Mouse (Mus musculus) brain, embryonic 18.5 days (tissue): Measurements from ENCODE around the gene Arel1.

ENCODE experiments used
- DNase-seq: peaks from one replicate; pipeline ENCODE4 v3.0.0-alpha.2; 2012; ENCODE audit warnings: low read depth, low spot score

The Arel1 gene

DNA sequence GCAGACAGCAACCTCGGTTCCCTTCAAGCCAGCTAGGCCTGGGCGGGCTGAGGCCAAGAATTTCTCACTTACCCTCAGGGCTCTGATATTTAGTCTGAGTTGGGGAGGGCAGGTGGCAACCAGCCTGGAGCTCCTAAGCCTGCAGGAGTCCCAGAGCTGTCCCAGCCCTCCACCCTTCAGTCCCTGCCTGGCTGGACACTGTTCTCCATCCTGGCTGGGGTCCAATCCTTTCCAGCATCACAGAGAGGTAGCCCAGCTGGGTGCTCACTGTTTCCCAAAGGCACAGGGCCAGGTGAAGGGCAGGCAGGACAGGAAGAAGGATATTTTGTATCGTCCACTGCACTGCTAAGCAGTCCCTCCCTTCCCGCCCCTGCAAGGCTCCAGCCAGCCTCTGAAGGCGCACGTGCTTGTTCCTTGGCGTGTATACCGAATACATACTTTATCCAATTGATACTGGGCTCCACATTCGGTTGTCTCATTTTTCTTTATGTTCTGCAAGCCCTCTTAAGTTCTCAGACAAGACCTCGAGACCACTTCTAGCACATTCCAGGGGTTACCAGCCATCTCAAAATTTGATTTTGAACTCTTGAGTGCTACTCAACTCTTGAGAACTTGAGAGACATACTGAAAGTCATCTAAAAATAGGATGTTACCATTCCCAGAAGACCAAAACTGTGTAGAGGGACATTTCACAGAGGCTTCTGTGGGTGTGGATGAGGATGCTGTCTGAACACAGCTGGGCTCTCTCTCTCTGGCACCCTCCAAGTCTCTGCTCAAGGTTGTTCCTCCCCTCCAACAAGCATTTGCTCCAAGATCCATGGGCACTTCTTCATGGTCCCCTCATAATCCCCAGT, 62.8 kb downstream of the Arel1 start:
- DNase-seq, result no peak

DNA sequence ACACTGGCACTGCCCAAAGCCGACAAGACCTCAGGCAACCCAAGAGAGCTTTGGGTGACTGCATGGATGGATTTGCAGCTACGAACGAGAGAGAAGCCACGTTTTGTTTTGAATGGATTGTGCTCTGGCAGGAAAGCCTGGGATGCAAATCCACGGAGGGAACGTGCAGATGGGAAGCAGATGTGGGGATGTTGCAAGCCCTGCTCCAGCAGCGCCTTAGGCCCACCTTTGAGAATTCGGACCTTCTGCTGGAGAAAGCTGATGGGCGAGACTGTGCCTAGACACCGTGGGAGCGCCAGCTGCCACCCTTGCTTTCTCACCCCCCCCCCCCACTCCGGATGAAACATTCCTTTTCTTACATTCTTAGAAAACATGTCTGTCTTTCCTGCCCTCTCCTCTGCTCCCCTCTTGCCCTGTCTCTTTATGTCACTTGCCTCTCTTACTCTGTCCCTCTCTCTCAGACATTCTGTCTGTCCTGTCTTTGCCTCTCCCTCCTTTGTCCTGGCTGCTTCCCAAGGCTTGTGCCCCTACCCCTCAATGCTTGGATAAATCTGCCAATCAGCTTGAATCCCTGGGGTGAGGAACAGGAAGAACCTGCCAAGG, 63.6 kb downstream of the Arel1 start:
- DNase-seq, result no peak

DNA sequence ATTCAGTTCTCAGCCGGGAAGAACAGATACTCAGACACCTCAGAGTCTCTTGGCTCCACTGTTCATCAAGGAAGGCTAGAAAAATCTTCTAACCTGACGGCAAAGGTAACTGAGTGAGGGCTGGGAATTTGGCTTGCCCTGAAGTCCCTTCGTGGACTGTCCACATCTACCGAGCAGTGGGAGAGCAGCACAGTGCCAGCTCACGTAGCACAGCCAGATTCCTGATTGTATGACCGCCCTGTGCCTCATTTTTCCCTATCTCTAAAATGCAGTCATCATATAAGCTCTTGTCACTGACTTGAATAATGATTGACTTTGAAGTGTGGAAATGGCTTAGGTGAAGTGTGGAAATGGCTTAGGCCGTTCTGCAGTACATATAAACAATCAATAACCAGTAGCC, 66.3 kb downstream of the Arel1 start:
- DNase-seq, result no peak

DNA sequence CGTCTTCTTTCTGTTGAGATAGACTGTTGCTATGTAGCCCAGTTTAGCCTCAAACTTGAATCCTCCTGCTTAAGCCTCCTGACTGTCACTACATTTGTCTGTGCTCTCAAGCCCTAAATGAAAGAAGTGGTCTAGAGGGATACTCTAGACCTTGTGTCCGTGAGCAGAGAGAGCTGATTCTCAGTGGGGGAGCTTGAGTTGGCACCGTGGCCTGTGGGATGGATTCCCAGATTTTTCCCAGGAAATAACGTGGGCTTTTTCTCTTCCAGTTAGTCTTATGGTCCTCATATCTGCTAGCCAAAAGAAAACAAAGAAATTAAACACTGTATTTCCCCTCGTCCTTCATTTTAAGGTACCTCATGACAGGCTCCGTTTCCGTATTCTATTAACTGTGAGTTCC, 70.4 kb downstream of the Arel1 start:
- no peak for DNase-seq

DNA sequence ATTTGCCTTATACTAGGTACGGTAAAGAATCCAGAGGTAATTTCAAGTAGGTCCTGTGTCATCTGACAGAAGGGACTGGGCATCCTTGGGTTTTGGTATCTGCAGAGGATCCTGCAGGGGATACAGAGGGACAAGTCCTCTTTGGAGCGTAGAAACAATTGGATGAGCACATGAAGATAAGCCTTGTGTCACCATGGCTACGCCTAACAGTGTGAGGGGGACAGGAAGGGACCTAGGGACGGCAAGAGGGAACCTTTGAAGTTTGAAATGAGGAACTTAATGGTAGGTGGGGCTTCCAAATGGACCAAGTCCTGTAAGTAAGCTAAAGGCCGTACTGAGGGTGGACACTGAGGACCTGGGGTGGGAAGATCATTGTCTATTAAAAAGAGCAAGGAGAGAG, 73.4 kb downstream of the Arel1 start:
- no peak for DNase-seq

DNA sequence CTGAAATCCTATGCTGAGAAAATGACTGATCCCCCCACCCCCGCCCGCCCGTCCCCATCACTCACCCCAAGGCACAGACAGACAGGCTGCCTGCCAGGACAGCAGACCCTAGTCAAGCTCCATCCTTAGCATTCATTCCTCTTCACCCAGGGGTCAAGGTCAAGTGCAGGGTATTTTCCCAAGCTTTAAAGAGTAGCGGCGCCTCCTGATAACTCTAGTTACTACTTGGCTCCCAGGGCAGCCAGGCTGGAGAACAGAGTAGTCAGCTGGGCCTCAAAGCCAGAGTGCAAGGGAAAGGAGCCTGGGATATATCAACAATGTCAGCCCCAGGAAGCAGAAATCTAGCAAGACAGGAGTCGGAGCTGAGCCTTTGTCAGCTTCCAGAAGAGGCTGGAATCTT, 74.5 kb downstream of the Arel1 start:
- no peak for DNase-seq

DNA sequence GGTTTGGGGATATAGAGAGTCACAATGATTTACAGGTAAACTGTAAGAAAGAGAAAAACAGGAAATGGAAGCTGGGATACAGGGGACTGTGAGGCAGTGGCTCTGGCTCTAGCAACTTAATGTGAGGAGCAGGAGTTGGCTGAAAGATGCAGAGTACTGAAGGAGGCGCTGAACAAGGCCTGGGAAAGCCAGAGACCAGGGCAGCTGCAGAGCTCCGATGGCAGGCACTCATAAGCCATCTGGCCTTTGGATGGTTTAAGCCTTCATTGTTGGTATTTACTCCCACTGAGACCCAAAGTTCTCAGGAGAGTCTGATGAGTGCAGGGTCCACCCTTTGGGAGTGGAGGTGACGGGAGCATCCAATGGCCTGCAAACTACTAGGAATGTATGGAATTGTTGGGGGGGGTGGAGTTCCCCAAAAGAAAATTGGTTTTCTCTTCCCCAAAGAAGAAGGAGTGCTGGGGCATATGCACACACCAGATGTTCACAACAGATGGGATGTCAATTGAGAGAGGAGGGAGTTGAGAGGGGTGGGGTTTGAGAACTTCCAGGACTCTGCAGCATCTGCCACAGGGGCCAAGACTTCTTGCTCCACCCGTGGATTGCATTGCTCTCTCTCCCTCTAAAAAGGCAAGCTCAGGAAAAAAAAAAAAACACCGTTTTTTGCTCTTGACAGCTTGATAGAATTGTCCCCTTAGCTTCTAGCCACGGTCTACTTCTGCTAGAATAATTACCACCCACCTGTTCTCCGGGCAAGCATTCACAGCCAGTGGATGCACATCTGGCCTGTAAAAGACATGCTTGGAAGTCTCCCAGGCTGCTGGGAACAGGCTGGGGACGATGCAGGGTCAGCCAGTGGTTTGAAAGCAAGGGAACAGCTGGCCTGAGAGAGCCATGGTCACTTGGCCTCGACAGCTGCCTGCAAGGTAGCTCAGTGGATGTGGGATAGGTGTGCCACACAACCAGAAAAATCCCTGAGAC, 76.8 kb downstream of the Arel1 start:
- DNase-seq, result no peak

DNA sequence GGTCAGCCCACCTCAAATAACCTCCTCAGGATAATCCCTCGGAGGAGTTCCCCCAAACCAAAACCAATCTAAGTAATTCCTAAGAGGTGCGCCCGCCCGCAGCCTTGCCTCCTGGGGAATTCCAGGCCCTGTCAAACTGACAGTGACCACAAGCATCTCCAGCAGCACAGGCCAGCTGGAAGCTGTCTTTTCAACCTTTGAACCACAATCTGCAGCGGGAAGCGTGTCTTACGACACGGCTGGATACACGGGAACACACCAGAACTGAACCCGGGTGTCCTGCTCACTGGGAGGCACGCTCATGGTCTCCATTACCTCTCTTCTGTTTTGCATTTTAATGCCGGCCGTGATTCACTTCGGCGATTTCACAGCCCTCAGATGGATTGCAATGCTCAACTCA, 80.4 kb downstream of the Arel1 start:
- DNase-seq, result no peak

DNA sequence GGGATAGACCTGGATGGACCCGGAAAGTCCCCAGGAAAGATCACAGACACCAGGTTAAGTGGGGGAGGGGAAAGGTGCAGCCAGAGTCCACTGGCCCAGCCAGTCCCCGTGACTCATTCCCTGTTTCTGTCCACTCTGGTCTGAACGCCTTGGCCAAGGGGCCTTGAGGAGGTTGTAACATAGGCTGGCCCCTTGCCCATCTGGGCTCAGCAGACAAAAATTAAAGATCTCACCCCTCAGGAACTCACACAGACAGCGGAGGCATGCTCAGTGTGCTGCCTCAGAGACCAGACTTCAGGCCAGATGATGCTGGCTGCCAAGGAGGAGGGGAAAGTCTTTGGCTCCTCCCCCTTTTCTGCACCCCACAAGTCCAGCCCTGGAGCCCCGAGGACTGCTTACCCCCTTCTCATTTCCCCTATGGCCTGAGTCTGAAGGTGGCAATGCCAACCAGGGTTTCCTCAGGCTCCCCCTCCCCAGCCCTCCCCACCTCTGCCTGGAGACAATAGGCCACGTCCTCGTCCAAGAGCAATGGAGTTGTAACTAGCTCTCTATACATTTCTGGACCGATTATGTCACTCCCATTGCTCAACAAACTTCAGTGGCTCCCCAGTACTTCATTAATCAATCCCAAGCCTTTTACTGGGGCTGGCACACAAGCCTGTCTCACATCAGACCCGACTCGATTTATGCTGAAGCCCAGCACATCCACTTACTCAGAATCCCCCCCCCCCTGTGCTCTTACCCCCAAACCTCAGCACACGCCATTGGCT, 85.4 kb downstream of the Arel1 start:
- DNase-seq, result no peak

DNA sequence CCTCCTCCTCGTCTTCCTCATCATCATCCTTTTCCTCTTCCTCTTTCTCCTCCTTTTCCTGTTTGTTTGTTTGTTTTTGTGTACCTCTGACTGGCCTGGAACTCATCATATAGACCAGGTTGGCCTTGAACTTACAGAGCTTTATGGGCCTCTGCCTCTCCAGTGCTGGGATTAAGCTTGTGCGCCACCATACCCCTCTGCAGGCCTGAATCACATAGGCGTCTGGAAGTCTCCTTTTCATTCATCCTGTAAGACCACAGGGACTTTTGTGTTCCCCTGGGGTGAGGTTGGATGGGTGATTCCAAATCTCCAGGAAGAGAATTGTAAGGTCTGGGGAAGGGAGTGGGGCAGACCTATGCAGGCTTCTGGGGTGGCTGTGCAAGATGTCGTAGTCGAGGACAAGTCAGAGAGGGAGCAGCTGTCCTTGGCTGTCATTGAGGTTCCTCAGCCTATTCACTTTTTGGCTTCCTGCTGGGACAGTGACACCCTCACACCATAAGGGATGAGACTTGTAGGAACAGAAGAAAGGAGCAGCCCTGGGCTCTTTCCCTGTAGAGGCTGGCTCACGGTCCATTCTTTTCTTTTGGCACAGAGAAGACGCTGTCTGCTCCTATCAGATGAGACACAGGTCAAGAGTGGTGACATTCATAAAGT, 86.2 kb downstream of the Arel1 start:
- no peak for DNase-seq

DNA sequence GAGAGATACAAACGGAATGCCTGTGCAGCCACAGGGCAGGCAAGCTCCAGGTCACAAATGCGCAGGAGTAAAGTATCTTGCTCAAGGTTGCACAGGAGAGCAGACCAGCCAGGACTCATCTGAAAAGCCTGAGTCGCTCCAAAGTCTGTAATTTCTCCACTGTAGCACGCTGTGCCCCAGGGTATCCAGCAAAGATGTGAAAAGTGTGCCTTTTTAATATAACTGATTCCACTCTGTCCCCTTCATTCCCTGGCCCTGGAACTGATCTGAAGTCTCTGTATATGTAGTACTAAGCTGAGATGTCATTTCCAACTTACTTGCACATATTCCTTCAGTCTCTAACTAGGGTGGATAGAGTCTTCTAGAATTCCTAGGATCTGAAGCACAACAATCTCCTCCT, 87.9 kb downstream of the Arel1 start:
- DNase-seq, result no peak

DNA sequence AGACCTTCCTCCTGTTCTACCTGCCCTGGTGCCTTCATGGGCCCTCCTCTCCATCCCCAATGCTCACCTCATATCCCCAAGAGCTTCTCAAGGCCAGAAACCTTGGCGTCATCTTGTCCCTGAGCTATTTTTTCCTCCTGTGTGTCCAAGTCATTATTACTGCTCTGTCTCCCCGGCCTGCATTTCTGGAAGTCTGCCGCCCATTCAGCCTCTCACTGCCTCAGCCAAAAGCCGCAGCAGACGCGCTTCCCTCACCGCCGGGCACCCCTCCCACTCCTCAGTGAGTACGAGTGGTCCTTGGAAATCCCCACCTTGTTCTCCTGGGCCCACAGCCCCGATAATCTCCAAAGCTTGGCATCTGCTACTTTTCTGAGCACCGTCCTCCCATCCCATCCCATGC, 90.6 kb downstream of the Arel1 start:
- DNase-seq, result no peak

DNA sequence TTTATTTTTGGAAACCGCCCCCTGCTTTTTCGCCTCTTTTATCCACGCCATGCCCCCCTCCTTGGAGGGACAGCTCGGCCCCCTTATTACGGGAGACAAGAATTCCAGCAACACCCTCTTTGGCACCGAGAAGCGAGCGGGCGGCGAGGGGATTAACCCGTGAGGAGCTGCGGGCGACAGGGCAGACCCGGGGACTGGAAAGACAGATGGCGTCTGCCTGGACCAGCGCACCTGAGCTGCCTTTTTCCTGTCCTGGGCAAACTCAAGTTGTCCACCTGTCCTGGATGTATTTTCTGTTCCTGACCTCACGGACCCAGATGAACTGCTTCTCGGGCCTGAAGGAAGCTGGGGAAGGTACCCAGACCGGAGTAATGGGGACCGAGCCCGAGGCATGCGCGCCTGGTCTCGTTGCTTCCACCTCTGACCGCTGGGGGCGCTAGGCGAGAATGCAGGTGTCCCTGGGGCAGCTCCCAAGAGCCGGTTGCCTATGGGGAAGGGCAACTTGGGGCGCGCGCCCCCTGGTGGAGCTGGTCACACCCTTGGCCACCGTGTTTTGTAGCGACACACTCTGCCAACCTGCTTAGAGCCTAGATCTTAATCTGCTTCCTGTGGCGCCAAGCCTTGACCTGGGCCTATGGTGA, 94.1 kb downstream of the Arel1 start, which contains the start of gene Ltbp2:
TSS of gene Ltbp2 (minus strand) at position 52 of the 641 bp plus-strand sequence.
- no peak for DNase-seq

DNA sequence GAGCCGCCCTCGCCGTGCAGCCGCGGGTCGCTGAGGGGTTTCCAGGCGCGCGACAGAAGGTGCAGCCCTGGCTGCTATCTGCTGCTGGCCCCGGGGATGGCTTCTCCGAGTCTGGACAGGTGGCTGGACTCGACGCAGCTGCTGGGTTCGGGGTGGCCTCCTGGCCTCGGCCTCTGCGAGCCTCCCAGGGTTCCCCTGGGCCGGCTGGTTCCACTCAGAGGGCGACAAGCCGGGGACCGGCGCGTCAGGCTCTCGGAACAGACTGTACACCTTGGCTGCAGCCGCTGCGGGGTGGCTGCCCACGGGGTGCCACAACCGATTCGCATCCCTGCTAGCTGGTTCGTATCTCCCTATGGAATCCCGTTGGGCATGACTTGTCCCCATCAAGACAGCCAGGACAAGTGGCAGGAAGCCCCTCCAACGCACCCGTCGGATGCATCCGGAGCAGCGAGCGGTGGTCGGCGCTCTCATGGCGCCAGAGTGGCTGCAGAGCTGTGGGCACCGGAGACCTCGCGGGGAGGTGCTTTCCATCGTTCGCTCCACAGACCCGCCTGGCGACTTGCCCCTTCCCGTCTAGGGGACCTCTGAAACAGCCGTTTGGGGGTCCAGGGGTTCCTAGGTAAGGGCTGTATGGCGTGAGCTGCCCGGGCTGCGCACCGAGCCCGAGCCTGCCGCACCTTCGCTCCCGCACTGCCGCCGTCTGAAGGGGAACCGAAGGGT, 94.8 kb downstream of the Arel1 start:
- no peak for DNase-seq

DNA sequence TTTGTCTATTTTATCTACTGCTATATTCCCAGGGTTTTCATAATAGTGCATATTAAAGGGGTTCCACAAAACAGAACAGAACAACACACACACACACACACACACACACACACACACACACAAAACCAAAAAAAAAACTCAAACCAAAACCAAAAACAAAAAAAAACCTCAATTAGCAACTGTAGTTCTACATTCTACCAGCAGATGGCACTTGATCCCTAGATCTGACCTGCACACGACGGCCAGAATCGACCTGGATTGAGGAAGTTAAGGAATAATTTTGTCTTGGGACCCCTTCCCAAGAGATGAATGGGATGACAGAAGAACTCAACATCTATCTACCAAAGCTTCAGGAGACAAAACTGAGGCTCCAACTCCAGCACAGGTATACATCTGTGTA, 97.3 kb downstream of the Arel1 start:
- DNase-seq, result no peak

DNA sequence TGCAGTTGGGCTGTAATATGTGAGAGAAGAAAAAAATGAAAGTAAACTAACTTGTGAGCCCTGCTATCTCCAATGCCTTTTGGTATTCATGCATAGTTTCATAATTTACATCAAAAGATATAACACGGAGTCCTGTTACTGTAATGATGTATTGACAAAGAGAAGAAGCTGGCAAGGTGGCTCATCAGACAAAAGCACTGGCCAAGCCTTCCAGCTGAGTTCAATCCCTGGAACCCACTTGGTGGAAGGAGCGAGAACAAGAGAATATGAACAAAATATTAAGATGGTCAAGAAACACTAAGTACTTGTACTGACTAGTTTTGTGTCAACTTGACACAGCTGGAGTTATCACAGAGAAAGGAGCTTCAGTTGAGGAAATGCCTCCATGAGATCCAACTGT, 98.4 kb downstream of the Arel1 start:
- DNase-seq, result no peak
